Mouse (Mus musculus): ENCODE results near the gene Il22.
A peak's percentile ranks its signal among the peaks of the same experiment; 100 is the strongest.
"Not testable (repeated sequence)": the region's sequence is repeated elsewhere in the genome, so short reads cannot be mapped to it uniquely, and the experiment has no call there.

Il22 gene

GRCm38 (mm10) chr10:118204642-118205041 is at the start of gene Il22:
TSS of gene Il22 (plus strand) at chr10:118204942.
- DNase-seq (ENCODE audit: low spot score) = no peak

GRCm38 (mm10) chr10:118155932-118156331 is 48.8 kb upstream of the Il22 start:
- no peak for DNase-seq (ENCODE audit: low spot score)

GRCm38 (mm10) chr10:118161131-118161530 is 43.6 kb upstream of the Il22 start:
- no peak for DNase-seq (ENCODE audit: low spot score)

- DNase-seq (ENCODE audit: low spot score) = no peak
Measured at GRCm38 (mm10) chr10:118169212-118169611, 35.5 kb upstream of the Il22 start.

- DNase-seq (ENCODE audit: low spot score) = no peak
Measured at GRCm38 (mm10) chr10:118172416-118172815, 32.3 kb upstream of the Il22 start.

- DNase-seq (ENCODE audit: low spot score) = no peak
Measured at GRCm38 (mm10) chr10:118172876-118173275, 31.9 kb upstream of the Il22 start.

- not testable (repeated sequence) for DNase-seq (ENCODE audit: low spot score)
Measured at GRCm38 (mm10) chr10:118175542-118175941, 29.2 kb upstream of the Il22 start.

GRCm38 (mm10) chr10:118178735-118179151 is 26.0 kb upstream of the Il22 start:
- DNase-seq (ENCODE audit: low spot score) = no peak

GRCm38 (mm10) chr10:118179265-118179664 is 25.5 kb upstream of the Il22 start:
- DNase-seq (ENCODE audit: low spot score) = no peak

GRCm38 (mm10) chr10:118195150-118195549 is 9.6 kb upstream of the Il22 start:
- not testable (repeated sequence) for DNase-seq (ENCODE audit: low spot score)

- not testable (repeated sequence) for DNase-seq (ENCODE audit: low spot score)
Measured at GRCm38 (mm10) chr10:118215719-118216393, 11.1 kb downstream of the Il22 start.

- DNase-seq (ENCODE audit: low spot score) = not testable (repeated sequence)
Measured at GRCm38 (mm10) chr10:118227629-118228028, 22.9 kb downstream of the Il22 start.

- DNase-seq (ENCODE audit: low spot score) = not testable (repeated sequence)
Measured at GRCm38 (mm10) chr10:118232607-118233006, 27.9 kb downstream of the Il22 start.

- DNase-seq (ENCODE audit: low spot score) = not testable (repeated sequence)
Measured at GRCm38 (mm10) chr10:118240680-118241079, 35.9 kb downstream of the Il22 start, which contains the start of gene Gm32717. TSS of gene Gm32717 (minus strand) at chr10:118240780.

- peak; percentile 0 for DNase-seq (ENCODE audit: low spot score)
Measured at GRCm38 (mm10) chr10:118249006-118249595, 44.4 kb downstream of the Il22 start.

GRCm38 (mm10) chr10:118250852-118251295 is 46.1 kb downstream of the Il22 start:
- peak; percentile 14 for DNase-seq (ENCODE audit: low spot score)

- DNase-seq (ENCODE audit: low spot score) = not testable (repeated sequence)
Measured at GRCm38 (mm10) chr10:118258388-118258787, 53.6 kb downstream of the Il22 start, which contains the start of gene Gm32802. TSS of gene Gm32802 (plus strand) at chr10:118258688.
